Mouse (Mus musculus): ENCODE measurements around the gene Hdac9. TPM values are rescaled to one million over a fixed set of nuclear protein-coding genes. Genes with fewer than 3 reads are reported as not detected.
A peak's percentile ranks its signal among the peaks of the same experiment; 100 is the strongest.

The Hdac9 gene
- 15.6 and 18.1 TPM in 2 replicates for total RNA-seq (2014; rRNA removed)
- polyA plus RNA-seq (2015; fragmentation: Nextera tagmentation; extraction: Ambion mirVana): 8.6 and 9.9 TPM in 2 replicates

- no peak for ATAC-seq (ENCODE audit: low FRiP score)
- no peak for TF ChIP-seq CTCF (IDR thresholded peaks at IDR 0.05)
These were observed at the start of gene Hdac9 for GRCm38 (mm10) chr12:34916995-34917394. Gene Hdac9 (minus strand): TSS chr12:34917095.

GRCm38 (mm10) chr12:34949066-34949706, 32.3 kb upstream of the Hdac9 start:
- H3K9ac ChIP-seq (replicated peaks; ENCODE audit: low read length, poor library complexity, severe bottlenecking): no peak overlapping the region
- TF ChIP-seq CTCF (IDR thresholded peaks at IDR 0.05): no peak
- no peaks in the 10 kb centered on the region for H3K27me3 ChIP-seq (ENCODE audit: insufficient read depth, low read length)
- H3K27ac ChIP-seq (ENCODE audit: low read depth, low read length): no peak overlapping the region
- DNase-seq (ENCODE audit: low spot score) (no peak), ATAC-seq (ENCODE audit: low FRiP score) (no peak)
- H3K4me3 ChIP-seq (ENCODE audit: low read depth, low read length): no peak overlapping the region
- no peaks in the 10 kb centered on the region for H3K9me3 ChIP-seq (ENCODE audit: low read length)
- H3K36me3 ChIP-seq (ENCODE audit: insufficient read depth, low read length): no peaks in the 10 kb centered on the region
- H3K4me2 ChIP-seq (ENCODE audit: low read depth, low read length, poor library complexity, severe bottlenecking): no peak overlapping the region
- 86% methylated on average over 6 of the region's 6 CpGs for WGBS
- H3K4me1 ChIP-seq (ENCODE audit: insufficient read depth, low read length): no peaks in the 10 kb centered on the region

More at GRCm38 (mm10) chr12:34916995-34917394, at the start of gene Hdac9:
- H3K4me2 ChIP-seq (ENCODE audit: low read depth, low read length, poor library complexity, severe bottlenecking): no peak within 1 kb of the TSS
- H3K27ac ChIP-seq (ENCODE audit: low read depth, low read length): no peak within 1 kb of the TSS
- WGBS: 21% methylated on average over 1 of the region's 1 CpGs
- no peak within 1 kb of the TSS for H3K9ac ChIP-seq (replicated peaks; ENCODE audit: low read length, poor library complexity, severe bottlenecking)
- H3K4me1 ChIP-seq (ENCODE audit: insufficient read depth, low read length): no peaks in the 10 kb centered on the region
- H3K27me3 ChIP-seq (ENCODE audit: insufficient read depth, low read length): no peaks in the 10 kb centered on the region
- H3K4me3 ChIP-seq (ENCODE audit: low read depth, low read length): no peak within 1 kb of the TSS
- H3K36me3 ChIP-seq (ENCODE audit: insufficient read depth, low read length): no peaks in the 10 kb centered on the region
- no peak for DNase-seq (ENCODE audit: low spot score)
- no peaks in the 10 kb centered on the region for H3K9me3 ChIP-seq (ENCODE audit: low read length)

- WGBS: 92% methylated on average over 1 of the region's 1 CpGs
- Histone ChIP-seq H3K4me3 (ENCODE audit: low read depth, low read length) (no peak overlapping the region), H3K9me3 (ENCODE audit: low read length) (no peaks in the 10 kb centered on the region), H3K9ac (replicated peaks; ENCODE audit: low read length, poor library complexity, severe bottlenecking) (no peak overlapping the region), H3K27me3 (ENCODE audit: insufficient read depth, low read length) (no peaks in the 10 kb centered on the region), H3K36me3 (ENCODE audit: insufficient read depth, low read length) (no peaks in the 10 kb centered on the region), H3K4me2 (ENCODE audit: low read depth, low read length, poor library complexity, severe bottlenecking) (no peak overlapping the region), H3K4me1 (ENCODE audit: insufficient read depth, low read length) (no peaks in the 10 kb centered on the region), H3K27ac (ENCODE audit: low read depth, low read length) (no peak overlapping the region)
- no peak for DNase-seq (ENCODE audit: low spot score)
- no peak for ATAC-seq (ENCODE audit: low FRiP score)
- peak; percentile 34; the same call in 1 of the 2 replicates for TF ChIP-seq CTCF (IDR thresholded peaks at IDR 0.05)
These were observed 21.0 kb upstream of the Hdac9 start for GRCm38 (mm10) chr12:34937918-34938317.

- no peak overlapping the region for H3K9ac ChIP-seq (replicated peaks; ENCODE audit: low read length, poor library complexity, severe bottlenecking)
- 64% methylated on average over 2 of the region's 2 CpGs for WGBS
- H3K4me3 ChIP-seq (ENCODE audit: low read depth, low read length): peak overlapping the region; percentile 79; the same call in 1 of the 2 replicates
These were observed 8.9 kb downstream of the Hdac9 start for GRCm38 (mm10) chr12:34908008-34908407.

GRCm38 (mm10) chr12:34907506-34907850, 9.4 kb downstream of the Hdac9 start:
- peak overlapping the region; percentile 76 for H3K27ac ChIP-seq (ENCODE audit: low read depth, low read length)
- DNase-seq (ENCODE audit: low spot score): peak; percentile 68
- no peaks in the 10 kb centered on the region for H3K9me3 ChIP-seq (ENCODE audit: low read length)
- no peaks in the 10 kb centered on the region for H3K36me3 ChIP-seq (ENCODE audit: insufficient read depth, low read length)
- H3K4me1 ChIP-seq (ENCODE audit: insufficient read depth, low read length): no peaks in the 10 kb centered on the region
- peak overlapping the region; percentile 78 for H3K9ac ChIP-seq (replicated peaks; ENCODE audit: low read length, poor library complexity, severe bottlenecking)
- WGBS: 2% methylated on average over 10 of the region's 10 CpGs
- H3K4me3 ChIP-seq (ENCODE audit: low read depth, low read length): peak overlapping the region; percentile 79
- H3K27me3 ChIP-seq (ENCODE audit: insufficient read depth, low read length): no peaks in the 10 kb centered on the region
- peak overlapping the region; percentile 79 for H3K4me2 ChIP-seq (ENCODE audit: low read depth, low read length, poor library complexity, severe bottlenecking)
- ATAC-seq (ENCODE audit: low FRiP score): peak; percentile 73
- TF ChIP-seq CTCF (IDR thresholded peaks at IDR 0.05): peak; percentile 67

More at GRCm38 (mm10) chr12:34908008-34908407, 8.9 kb downstream of the Hdac9 start:
- ATAC-seq (ENCODE audit: low FRiP score) (no peak), DNase-seq (ENCODE audit: low spot score) (no peak)
- H3K27me3 ChIP-seq (ENCODE audit: insufficient read depth, low read length): no peaks in the 10 kb centered on the region
- H3K4me1 ChIP-seq (ENCODE audit: insufficient read depth, low read length): no peaks in the 10 kb centered on the region
- no peaks in the 10 kb centered on the region for H3K9me3 ChIP-seq (ENCODE audit: low read length)
- H3K27ac ChIP-seq (ENCODE audit: low read depth, low read length): no peak overlapping the region
- TF ChIP-seq CTCF (IDR thresholded peaks at IDR 0.05): no peak
- peak overlapping the region; percentile 33 for H3K4me2 ChIP-seq (ENCODE audit: low read depth, low read length, poor library complexity, severe bottlenecking)
- H3K36me3 ChIP-seq (ENCODE audit: insufficient read depth, low read length): no peaks in the 10 kb centered on the region

- no peaks in the 10 kb centered on the region for H3K9me3 ChIP-seq (ENCODE audit: low read length)
- H3K9ac ChIP-seq (replicated peaks; ENCODE audit: low read length, poor library complexity, severe bottlenecking): peak overlapping the region; percentile 78
- H3K36me3 ChIP-seq (ENCODE audit: insufficient read depth, low read length): no peaks in the 10 kb centered on the region
- DNase-seq (ENCODE audit: low spot score): peak; percentile 50
- peak overlapping the region; percentile 79 for H3K4me2 ChIP-seq (ENCODE audit: low read depth, low read length, poor library complexity, severe bottlenecking)
- peak overlapping the region; percentile 79 for H3K4me3 ChIP-seq (ENCODE audit: low read depth, low read length)
- no peaks in the 10 kb centered on the region for H3K4me1 ChIP-seq (ENCODE audit: insufficient read depth, low read length)
- 1% methylated on average over 60 of the region's 107 CpGs for WGBS
- no peaks in the 10 kb centered on the region for H3K27me3 ChIP-seq (ENCODE audit: insufficient read depth, low read length)
- peak; percentile 89 for ATAC-seq (ENCODE audit: low FRiP score)
- H3K27ac ChIP-seq (ENCODE audit: low read depth, low read length): peak overlapping the region; percentile 76
- no peak for TF ChIP-seq CTCF (IDR thresholded peaks at IDR 0.05)
These were observed 10.0 kb downstream of the Hdac9 start for GRCm38 (mm10) chr12:34906704-34907505.

Data from midbrain, postnatal 0 days (tissue).